Mouse (Mus musculus): ENCODE measurements around the gene Ifitm2.

Ifitm2 gene

GRCm38 (mm10) chr7:140955758-140956555 lies at the start of gene Ifitm2, which contains the start of gene Gm45717:
TSS of gene Ifitm2 (minus strand) at chr7:140955987.
TSS of gene Gm45717 (minus strand) at chr7:140955937.
- no peaks in the 10 kb centered on the region for H3K9me3 ChIP-seq (ENCODE audit: low read length)
- no peaks in the 10 kb centered on the region for H3K27me3 ChIP-seq (ENCODE audit: insufficient read depth, low read length)
- peaks cover 38% of the 10 kb centered on the region for H3K36me3 ChIP-seq (ENCODE audit: insufficient read depth, low read length)
- H3K4me3 ChIP-seq (replicated peaks; ENCODE audit: low read length): peak within 1 kb of the TSS; percentile 93
- TF ChIP-seq POU5F1 (IDR thresholded peaks at IDR 0.05; ENCODE audit: borderline replicate concordance, low read length) (no peak), NANOG (IDR thresholded peaks at IDR 0.05; ENCODE audit: borderline replicate concordance, low read length) (no peak), CTCF (conservative IDR thresholded peaks at IDR 0.05; ENCODE audit: low read length) (no peak)
- H3K4me1 ChIP-seq (replicated peaks; ENCODE audit: low read depth, low read length): peaks cover 80% of the 10 kb centered on the region

DNA sequence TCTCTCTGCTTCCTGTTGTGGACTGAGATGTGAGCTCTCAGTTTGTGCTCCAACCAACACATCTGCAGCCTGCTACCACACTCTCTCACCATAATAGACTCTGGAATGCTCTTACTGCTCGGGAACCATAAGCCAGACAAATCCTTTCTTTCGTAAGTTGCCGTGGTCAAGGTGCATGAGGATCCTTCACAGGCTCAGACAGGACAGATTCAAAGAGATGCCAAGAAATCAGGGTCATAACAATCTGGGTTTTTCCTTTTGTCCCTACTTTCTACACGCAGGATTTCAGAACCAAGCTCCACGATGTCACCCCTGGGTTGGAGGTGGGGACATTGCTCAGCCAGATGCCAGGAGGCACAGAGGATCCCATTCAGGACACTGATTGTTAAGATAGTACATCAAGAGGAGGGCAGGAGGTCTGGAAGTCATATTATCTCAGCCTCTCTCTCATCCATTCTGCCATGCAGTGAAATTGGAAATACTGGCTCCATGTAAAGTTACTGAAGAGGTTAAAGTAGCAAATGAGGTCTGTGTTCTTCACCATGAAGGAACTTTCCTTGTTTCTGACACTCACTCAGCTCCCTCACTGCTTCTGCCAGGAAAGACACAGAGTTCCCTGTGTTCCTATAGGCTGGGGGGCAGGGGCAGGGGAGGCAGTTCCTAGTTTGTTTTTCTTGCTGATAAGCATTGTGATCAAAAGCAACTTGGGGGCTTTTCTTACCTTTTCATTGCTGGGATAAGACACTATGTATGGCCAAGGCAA lies 47.6 kb upstream of the Ifitm2 start:
- Histone ChIP-seq H3K4me1 (replicated peaks; ENCODE audit: low read depth, low read length) (peaks cover 53% of the 10 kb centered on the region), H3K9me3 (ENCODE audit: low read length) (no peaks in the 10 kb centered on the region; the same call in 1 of the 2 replicates), H3K4me3 (replicated peaks; ENCODE audit: low read length) (no peak overlapping the region), H3K27me3 (ENCODE audit: insufficient read depth, low read length) (no peaks in the 10 kb centered on the region), H3K36me3 (ENCODE audit: insufficient read depth, low read length) (no peaks in the 10 kb centered on the region)
- TF ChIP-seq POU5F1 (IDR thresholded peaks at IDR 0.05; ENCODE audit: borderline replicate concordance, low read length) (no peak), CTCF (conservative IDR thresholded peaks at IDR 0.05; ENCODE audit: low read length) (no peak), NANOG (IDR thresholded peaks at IDR 0.05; ENCODE audit: borderline replicate concordance, low read length) (no peak)

GRCm38 (mm10) chr7:141000881-141001708 lies 45.3 kb upstream of the Ifitm2 start:
- no peaks in the 10 kb centered on the region for H3K27me3 ChIP-seq (ENCODE audit: insufficient read depth, low read length)
- H3K36me3 ChIP-seq (ENCODE audit: insufficient read depth, low read length): no peaks in the 10 kb centered on the region
- TF ChIP-seq NANOG (IDR thresholded peaks at IDR 0.05; ENCODE audit: borderline replicate concordance, low read length): no peak
- no peak for TF ChIP-seq POU5F1 (IDR thresholded peaks at IDR 0.05; ENCODE audit: borderline replicate concordance, low read length)
- TF ChIP-seq CTCF (conservative IDR thresholded peaks at IDR 0.05; ENCODE audit: low read length): no peak
- peaks cover 31% of the 10 kb centered on the region for H3K4me1 ChIP-seq (replicated peaks; ENCODE audit: low read depth, low read length)
- peak overlapping the region; percentile 27; the same call in 1 of the 2 replicates for H3K4me3 ChIP-seq (replicated peaks; ENCODE audit: low read length)
- H3K9me3 ChIP-seq (ENCODE audit: low read length): no peaks in the 10 kb centered on the region; the same call in 1 of the 2 replicates

DNA sequence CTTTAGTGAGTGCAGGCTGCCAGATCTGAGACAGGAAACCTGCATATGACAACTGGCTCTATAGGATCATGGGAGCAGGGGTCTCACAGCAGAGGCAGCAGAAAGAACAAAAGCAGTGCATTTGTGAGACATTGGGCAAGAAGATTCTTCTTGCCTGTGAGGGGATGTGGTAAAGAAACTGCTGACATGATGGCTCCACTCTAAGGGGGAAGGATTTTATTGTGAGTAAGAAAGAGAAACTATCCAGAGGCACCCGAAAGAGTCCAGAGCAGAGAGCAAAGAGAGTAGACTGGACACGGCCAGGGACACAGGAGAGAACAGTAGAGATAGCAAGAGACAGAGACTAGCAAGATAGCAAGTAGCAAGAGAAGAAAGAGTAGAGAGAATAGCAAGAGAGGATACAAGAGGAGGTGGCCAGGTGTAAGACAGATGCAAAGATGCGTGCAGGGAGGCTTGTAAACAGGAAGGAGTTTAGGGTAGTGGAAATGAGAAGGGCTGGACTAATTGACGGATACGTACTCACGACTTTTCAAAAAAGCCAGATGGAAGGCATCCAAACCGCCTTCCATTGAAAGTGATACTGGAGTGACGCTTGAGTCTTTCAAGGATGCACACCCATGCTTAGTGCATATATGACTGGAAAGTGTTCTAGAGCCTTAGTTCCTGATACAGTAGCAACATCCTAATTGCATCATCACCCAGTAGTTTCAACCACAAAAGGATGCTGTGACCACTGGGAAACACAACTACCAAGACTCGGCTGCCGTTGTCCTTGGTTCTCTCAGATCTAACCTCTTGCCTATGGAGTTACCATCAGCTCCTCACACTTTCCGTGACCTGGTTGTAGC lies 43.3 kb upstream of the Ifitm2 start:
- no peaks in the 10 kb centered on the region; the same call in 1 of the 2 replicates for H3K9me3 ChIP-seq (ENCODE audit: low read length)
- TF ChIP-seq NANOG (IDR thresholded peaks at IDR 0.05; ENCODE audit: borderline replicate concordance, low read length): no peak
- TF ChIP-seq POU5F1 (IDR thresholded peaks at IDR 0.05; ENCODE audit: borderline replicate concordance, low read length): no peak
- no peak for TF ChIP-seq CTCF (conservative IDR thresholded peaks at IDR 0.05; ENCODE audit: low read length)
- no peaks in the 10 kb centered on the region for H3K27me3 ChIP-seq (ENCODE audit: insufficient read depth, low read length)
- H3K4me1 ChIP-seq (replicated peaks; ENCODE audit: low read depth, low read length): peaks cover 30% of the 10 kb centered on the region
- H3K4me3 ChIP-seq (replicated peaks; ENCODE audit: low read length): no peak overlapping the region
- H3K36me3 ChIP-seq (ENCODE audit: insufficient read depth, low read length): no peaks in the 10 kb centered on the region

DNA sequence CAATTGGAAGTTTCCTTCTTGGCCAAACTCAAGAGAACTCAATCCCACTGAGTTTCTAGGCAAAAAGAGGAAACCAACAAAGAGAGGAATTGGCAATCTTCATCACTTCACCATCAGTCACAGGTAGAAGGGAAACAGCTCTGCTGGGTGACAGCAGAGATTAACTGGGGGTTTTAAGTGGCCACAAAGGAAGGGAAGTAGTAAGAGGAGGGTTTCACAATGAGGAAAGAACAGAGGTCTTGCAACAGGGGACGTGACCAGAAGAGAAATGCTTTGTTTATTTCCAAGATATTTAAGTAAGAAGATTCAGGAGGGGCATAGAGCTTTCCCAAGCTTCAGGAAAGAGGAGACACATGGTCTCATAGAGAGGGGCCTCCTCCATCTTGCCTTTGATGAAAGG lies 42.0 kb upstream of the Ifitm2 start:
- H3K27me3 ChIP-seq (ENCODE audit: insufficient read depth, low read length): no peaks in the 10 kb centered on the region
- peaks cover 33% of the 10 kb centered on the region for H3K4me1 ChIP-seq (replicated peaks; ENCODE audit: low read depth, low read length)
- TF ChIP-seq POU5F1 (IDR thresholded peaks at IDR 0.05; ENCODE audit: borderline replicate concordance, low read length) (no peak), NANOG (IDR thresholded peaks at IDR 0.05; ENCODE audit: borderline replicate concordance, low read length) (no peak), CTCF (conservative IDR thresholded peaks at IDR 0.05; ENCODE audit: low read length) (no peak)
- H3K9me3 ChIP-seq (ENCODE audit: low read length): no peaks in the 10 kb centered on the region
- H3K36me3 ChIP-seq (ENCODE audit: insufficient read depth, low read length): no peaks in the 10 kb centered on the region
- no peak overlapping the region for H3K4me3 ChIP-seq (replicated peaks; ENCODE audit: low read length)

DNA sequence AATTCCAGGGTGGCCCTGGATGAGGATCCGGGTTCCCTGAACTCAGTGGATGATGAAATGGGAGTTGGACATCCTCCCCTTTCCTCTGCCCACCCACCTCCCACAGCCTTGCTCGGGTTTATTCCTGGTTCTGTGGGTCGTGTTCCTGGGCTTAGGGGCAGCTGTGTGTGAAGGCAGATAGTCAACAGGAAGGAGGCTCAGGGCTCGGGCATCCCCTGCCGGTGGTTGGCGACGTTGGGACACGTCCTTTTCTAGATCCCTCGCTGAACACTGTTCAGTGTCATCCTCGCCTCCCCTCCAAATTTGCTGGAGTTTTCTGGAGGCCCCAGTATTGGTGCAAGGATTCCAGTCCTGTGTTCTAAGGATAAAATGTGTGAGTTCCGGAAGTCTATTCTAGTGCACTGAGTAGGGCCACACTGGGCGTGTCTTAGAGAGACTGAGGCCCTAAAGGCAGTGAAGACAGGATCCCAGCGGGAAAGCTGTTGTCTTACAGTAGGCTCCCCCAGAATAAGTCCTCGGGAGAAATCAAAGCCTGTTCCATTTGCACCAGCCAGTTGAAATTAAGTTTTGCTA lies 35.4 kb upstream of the Ifitm2 start:
- H3K4me3 ChIP-seq (replicated peaks; ENCODE audit: low read length): peak overlapping the region; percentile 63
- H3K27me3 ChIP-seq (ENCODE audit: insufficient read depth, low read length): no peaks in the 10 kb centered on the region
- no peaks in the 10 kb centered on the region for H3K36me3 ChIP-seq (ENCODE audit: insufficient read depth, low read length)
- H3K4me1 ChIP-seq (replicated peaks; ENCODE audit: low read depth, low read length): peaks cover 82% of the 10 kb centered on the region
- no peak for TF ChIP-seq POU5F1 (IDR thresholded peaks at IDR 0.05; ENCODE audit: borderline replicate concordance, low read length)
- peak; percentile 13; the same call in 1 of the 2 replicates for TF ChIP-seq CTCF (conservative IDR thresholded peaks at IDR 0.05; ENCODE audit: low read length)
- no peak for TF ChIP-seq NANOG (IDR thresholded peaks at IDR 0.05; ENCODE audit: borderline replicate concordance, low read length)
- H3K9me3 ChIP-seq (ENCODE audit: low read length): no peaks in the 10 kb centered on the region

- no peak for TF ChIP-seq NANOG (IDR thresholded peaks at IDR 0.05; ENCODE audit: borderline replicate concordance, low read length)
- TF ChIP-seq CTCF (conservative IDR thresholded peaks at IDR 0.05; ENCODE audit: low read length): no peak
- no peak for TF ChIP-seq POU5F1 (IDR thresholded peaks at IDR 0.05; ENCODE audit: borderline replicate concordance, low read length)
- H3K4me3 ChIP-seq (replicated peaks; ENCODE audit: low read length): peak overlapping the region; percentile 63
These were observed 34.8 kb upstream of the Ifitm2 start for GRCm38 (mm10) chr7:140990622-140991021.

More at GRCm38 (mm10) chr7:140990622-140991021, 34.8 kb upstream of the Ifitm2 start:
- peaks cover 84% of the 10 kb centered on the region for H3K4me1 ChIP-seq (replicated peaks; ENCODE audit: low read depth, low read length)
- no peaks in the 10 kb centered on the region for H3K36me3 ChIP-seq (ENCODE audit: insufficient read depth, low read length)
- no peaks in the 10 kb centered on the region for H3K27me3 ChIP-seq (ENCODE audit: insufficient read depth, low read length)
- H3K9me3 ChIP-seq (ENCODE audit: low read length): no peaks in the 10 kb centered on the region
